Mouse (Mus musculus) small intestine, adult 2 months (tissue): Measurements from ENCODE around the gene Fam193a. TPM values are rescaled to one million over a fixed set of nuclear protein-coding genes. Genes with fewer than 3 reads are reported as not detected.

Experiments used
- H3K27ac ChIP-seq: fragments of 200-500 bp; 2 replicates; pipeline ENCODE4 v1.5.1; 2012; ENCODE audit warnings: low read depth, low read length, control low read depth, inconsistent platforms; ENCODE audit not compliant: insufficient read depth
- H3K27me3 ChIP-seq: fragments of 200-500 bp; 2 replicates; pipeline ENCODE4 v1.6.1; 2012; ENCODE audit warnings: mild to moderate bottlenecking, moderate library complexity, low read length, inconsistent platforms; ENCODE audit not compliant: control insufficient read depth, insufficient read depth
- H3K36me3 ChIP-seq: fragments of 200-500 bp; 2 replicates; pipeline ENCODE4 v1.6.1; 2012; ENCODE audit warnings: mild to moderate bottlenecking, low read length, control low read depth, inconsistent platforms; ENCODE audit not compliant: control insufficient read depth, insufficient read depth
- H3K4me1 ChIP-seq: fragments of 200-500 bp; 2 replicates; pipeline ENCODE4 v1.6.1; 2012; ENCODE audit warnings: low read length, inconsistent platforms, mixed read lengths; ENCODE audit not compliant: control insufficient read depth, insufficient read depth, insufficient read length
- H3K4me3 ChIP-seq: fragments of 200-500 bp; 2 replicates; pipeline ENCODE4 v1.5.1; 2012; ENCODE audit warnings: low read depth, mild to moderate bottlenecking, control low read depth, inconsistent platforms, low read length, moderate library complexity
- CTCF ChIP-seq: fragments of 200-500 bp; IDR thresholded peaks from 2 replicates; pipeline ENCODE4 v1.5.1; 2012; ENCODE audit warnings: low read depth, mild to moderate bottlenecking, control low read depth, inconsistent platforms, low read length, moderate library complexity, mixed read lengths; ENCODE audit not compliant: insufficient replicate concordance, insufficient read length; ENCODE audit errors: extremely low read depth
- POLR2A ChIP-seq: fragments of 200-500 bp; IDR thresholded peaks from 2 replicates; pipeline ENCODE4 v1.6.1; 2012; ENCODE audit warnings: low read depth, mild to moderate bottlenecking, control low read depth, inconsistent platforms, low read length, moderate library complexity
- WGBS: fragments of 180-500 bp; shearing (Covaris S2); methylation state at CpG from one replicate; pipeline ENCODE4 v1.1.7; 2018; 5-methylcytosine and 5-hydroxymethylcytosine counted together
- polyA plus RNA-seq: library from polyadenylated mRNA; depleted of rRNA; stranded (reverse); fragments of >200 nt; gene quantifications from 2 replicates; pipeline ENCODE4 v1.2.3, GENCODE M21; 2012

The Fam193a gene
- polyA plus RNA-seq, 1 experiment: 30.9 TPM

GRCm38 (mm10) chr5:34368551-34369290 is 1.0 kb upstream of the Fam193a start:
- Histone ChIP-seq H3K36me3 (no peaks in the 10 kb centered on the region), H3K27me3 (no peaks in the 10 kb centered on the region), H3K4me1 (peaks cover 12% of the 10 kb centered on the region; the same call in 1 of the 2 replicates), H3K4me3 (peak overlapping the region; percentile 80), H3K27ac (peak overlapping the region; percentile 23)
- 55% methylated on average over 7 of the region's 7 CpGs for WGBS
- no peak for TF ChIP-seq CTCF
- TF ChIP-seq POLR2A: no peak

GRCm38 (mm10) chr5:34370022-34370823 is 490 bp downstream of the Fam193a start:
- WGBS: 3% methylated on average over 107 of the region's 114 CpGs
- TF ChIP-seq CTCF (no peak), POLR2A (no peak)
- no peaks in the 10 kb centered on the region for H3K27me3 ChIP-seq
- peaks cover 12% of the 10 kb centered on the region; the same call in 1 of the 2 replicates for H3K4me1 ChIP-seq
- H3K27ac ChIP-seq: no peak overlapping the region
- peak overlapping the region; percentile 89 for H3K4me3 ChIP-seq
- H3K36me3 ChIP-seq: no peaks in the 10 kb centered on the region

GRCm38 (mm10) chr5:34370840-34371239 is 1.1 kb downstream of the Fam193a start:
- WGBS: 27% methylated on average over 8 of the region's 8 CpGs
- no peaks in the 10 kb centered on the region for H3K36me3 ChIP-seq
- no peaks in the 10 kb centered on the region for H3K27me3 ChIP-seq
- peaks cover 12% of the 10 kb centered on the region; the same call in 1 of the 2 replicates for H3K4me1 ChIP-seq
- no peak overlapping the region for H3K27ac ChIP-seq
- TF ChIP-seq CTCF (no peak), POLR2A (no peak)
- peak overlapping the region; percentile 89 for H3K4me3 ChIP-seq

- Histone ChIP-seq H3K4me1 (peaks cover 12% of the 10 kb centered on the region; the same call in 1 of the 2 replicates), H3K4me3 (no peak overlapping the region), H3K36me3 (no peaks in the 10 kb centered on the region), H3K27ac (no peak overlapping the region), H3K27me3 (no peaks in the 10 kb centered on the region)
- no peak for TF ChIP-seq POLR2A
- TF ChIP-seq CTCF: no peak
Observed at GRCm38 (mm10) chr5:34372141-34372540, 2.4 kb downstream of the Fam193a start.

- no peaks in the 10 kb centered on the region for H3K27me3 ChIP-seq
Observed at GRCm38 (mm10) chr5:34372541-34372940, 2.8 kb downstream of the Fam193a start.

GRCm38 (mm10) chr5:34378787-34379186 is 9.1 kb downstream of the Fam193a start:
- Histone ChIP-seq H3K4me1 (no peaks in the 10 kb centered on the region), H3K27ac (no peak overlapping the region), H3K27me3 (no peaks in the 10 kb centered on the region), H3K4me3 (no peak overlapping the region), H3K36me3 (no peaks in the 10 kb centered on the region)
- TF ChIP-seq POLR2A: no peak
- TF ChIP-seq CTCF: no peak

More at GRCm38 (mm10) chr5:34372541-34372940, 2.8 kb downstream of the Fam193a start:
- H3K27ac ChIP-seq: no peak overlapping the region
- no peak for TF ChIP-seq CTCF
- TF ChIP-seq POLR2A: no peak
- peaks cover 12% of the 10 kb centered on the region; the same call in 1 of the 2 replicates for H3K4me1 ChIP-seq
- H3K4me3 ChIP-seq: no peak overlapping the region
- H3K36me3 ChIP-seq: no peaks in the 10 kb centered on the region

- TF ChIP-seq CTCF (no peak), POLR2A (no peak)
- Histone ChIP-seq H3K4me3 (no peak overlapping the region), H3K27me3 (no peaks in the 10 kb centered on the region), H3K27ac (no peak overlapping the region), H3K36me3 (no peaks in the 10 kb centered on the region; the same call in 1 of the 2 replicates), H3K4me1 (no peaks in the 10 kb centered on the region)
- WGBS: 27% methylated on average over 2 of the region's 2 CpGs
Observed at GRCm38 (mm10) chr5:34381700-34382099, 12.0 kb downstream of the Fam193a start.
